In the genomic region with DNA sequence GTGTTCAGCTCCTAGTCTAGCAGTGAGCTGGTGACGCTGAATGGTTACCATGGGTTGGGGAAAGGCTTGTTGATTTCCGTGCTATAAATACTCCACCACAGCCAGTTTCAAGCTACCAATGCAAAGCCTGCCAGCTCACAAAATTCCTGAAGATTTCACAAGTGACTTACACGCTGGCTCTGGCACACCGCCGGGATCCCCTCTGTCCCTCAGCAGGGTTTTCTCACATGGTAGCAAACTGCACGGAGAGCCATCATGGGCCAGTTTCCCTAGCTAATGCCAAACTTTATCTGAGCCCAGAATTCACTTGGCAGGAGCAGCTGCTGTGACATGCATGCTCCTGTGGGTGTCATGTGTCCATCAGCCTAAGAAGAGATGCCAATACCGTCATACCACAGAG, we compare ENCODE assay signal across 11 mouse cellular contexts. TPM values are rescaled to one million over a fixed set of nuclear protein-coding genes. Genes with fewer than 3 reads are reported as not detected.
DNase-seq lines count a peak whose midpoint lies in the region; ATAC-seq lines count a peak whose summit lies in the region.
"Had no signal": no experiment of that assay in that cellular context is flagged by ENCODE, and none has a peak within 500 bp of the region (broad histone marks: within the 10 kb centered on the region; RNA-seq: fewer than 3 reads in every experiment).

No protein-coding gene starts in this region.

- H3K36me3 ChIP-seq in forebrain, embryonic 11.5 days (ENCODE audit: control insufficient read depth, insufficient read depth, low read length): no peaks in the 10 kb centered on the region
- H3K36me3 ChIP-seq: hindbrain, embryonic 15.5 days had no signal

- DNase-seq in cerebellum, postnatal 14 days: peak; percentile 80 to 88
- peak; percentile 54 for DNase-seq in NIH3T3 (ENCODE audit: low read depth)
- DNase-seq in heart, adult 9 months (ENCODE audit: low spot score in 2 of 2): peak; percentile 59 to 73
- peak; percentile 53 to 76 for DNase-seq in left cerebral cortex, postnatal 14 days (ENCODE audit: low spot score in 2 of 2)
- no peak for DNase-seq in c-Kit-positive CD71-positive TER-119-positive erythroid progenitor cells, embryonic 14.5 days (ENCODE audit: low spot score)
- no peak for DNase-seq in spleen, postnatal 10 days (ENCODE audit: low spot score in 2 of 2)
- DNase-seq in forebrain, embryonic 11.5 days (ENCODE audit: low spot score): no peak

- 78% methylated on average over 7 of the region's 7 CpGs for WGBS in forebrain, embryonic 11.5 days

- intact Hi-C loops in left cerebral cortex, postnatal 14 days (cut with DNase I): no loop called here

- no peak overlapping the region for H3K9ac ChIP-seq in forebrain, embryonic 11.5 days (ENCODE audit: low read length)
- H3K9ac ChIP-seq: hindbrain, embryonic 15.5 days had no signal

- H3K4me1 ChIP-seq in forebrain, embryonic 11.5 days (replicated peaks; ENCODE audit: control insufficient read depth, insufficient read depth, low read length): no peaks in the 10 kb centered on the region
- H3K4me1 ChIP-seq: hindbrain, embryonic 15.5 days; megakaryocyte, embryonic 14.5 days had no signal

- no peak overlapping the region for H3K4me2 ChIP-seq in forebrain, embryonic 11.5 days (ENCODE audit: low read depth, low read length, severe bottlenecking)
- H3K4me2 ChIP-seq: hindbrain, embryonic 15.5 days had no signal

- no peaks in the 10 kb centered on the region for H3K9me3 ChIP-seq in forebrain, embryonic 11.5 days (ENCODE audit: control insufficient read depth, low read length)
- H3K9me3 ChIP-seq: hindbrain, embryonic 15.5 days; megakaryocyte, embryonic 14.5 days had no signal

- no peak overlapping the region for H3K27ac ChIP-seq in forebrain, embryonic 11.5 days (ENCODE audit: low read depth, low read length)
- H3K27ac ChIP-seq: hindbrain, embryonic 15.5 days had no signal

- ATAC-seq in cerebellum, adult (ENCODE audit: insufficient number of reproducible peaks, low FRiP score, low TSS enrichment): no peak
- ATAC-seq in forebrain, embryonic 11.5 days (replicated peaks; ENCODE audit: low FRiP score): no peak

- no peak overlapping the region for H3K4me3 ChIP-seq in forebrain, embryonic 11.5 days (ENCODE audit: low read depth, low read length)
- H3K4me3 ChIP-seq: hindbrain, embryonic 15.5 days; megakaryocyte, embryonic 14.5 days had no signal

- no peaks in the 10 kb centered on the region for H3K27me3 ChIP-seq in forebrain, embryonic 11.5 days (ENCODE audit: control insufficient read depth, insufficient read depth, low read length)
- H3K27me3 ChIP-seq: hindbrain, embryonic 15.5 days had no signal

RNA-seq across cellular contexts. Expression of a gene that starts 36.4 kb away (rescaled TPM):
- total RNA-seq in left cerebral cortex, postnatal 14 days (2021): under 1 TPM; 0.21 to 0.62 TPM
- 0.08 TPM in 1 of 2 replicates, not detected in the other for polyA plus RNA-seq in forebrain, embryonic 11.5 days (2014; fragmentation: Nextera tagmentation; extraction: Ambion mirVana)
- polyA plus RNA-seq: hindbrain, embryonic 15.5 days had no signal

RNA-seq across cellular contexts. Expression of a gene that starts 41.5 kb away (rescaled TPM):
- total RNA-seq in left cerebral cortex, postnatal 14 days (2021): not detected
- 0.21 TPM in 2 replicates for polyA plus RNA-seq in forebrain, embryonic 11.5 days (2014; fragmentation: Nextera tagmentation; extraction: Ambion mirVana)
- polyA plus RNA-seq: stomach, embryonic 14.5 days had no signal

Comparison
In these comparisons a context has a peak if more than half of its experiments do, and no peak if none do; other contexts are left out.
1. DNase-seq: peak in cerebellum, postnatal 14 days (2 of 2), NIH3T3 (single experiment), heart, adult 9 months (2 of 2) and left cerebral cortex, postnatal 14 days (2 of 2); none in c-Kit-positive CD71-positive TER-119-positive erythroid progenitor cells, embryonic 14.5 days (single experiment), spleen, postnatal 10 days (0 of 2) and forebrain, embryonic 11.5 days (single experiment).